Mouse (Mus musculus) neural tube, embryonic 10.5 days (tissue): Measurements from ENCODE around the gene Irak1.

Source experiments
- DNase-seq: peaks from one replicate; pipeline ENCODE4 v3.0.0-alpha.2; 2017; ENCODE audit warnings: low spot score; ENCODE audit errors: extremely low spot score

The Irak1 gene

DNA sequence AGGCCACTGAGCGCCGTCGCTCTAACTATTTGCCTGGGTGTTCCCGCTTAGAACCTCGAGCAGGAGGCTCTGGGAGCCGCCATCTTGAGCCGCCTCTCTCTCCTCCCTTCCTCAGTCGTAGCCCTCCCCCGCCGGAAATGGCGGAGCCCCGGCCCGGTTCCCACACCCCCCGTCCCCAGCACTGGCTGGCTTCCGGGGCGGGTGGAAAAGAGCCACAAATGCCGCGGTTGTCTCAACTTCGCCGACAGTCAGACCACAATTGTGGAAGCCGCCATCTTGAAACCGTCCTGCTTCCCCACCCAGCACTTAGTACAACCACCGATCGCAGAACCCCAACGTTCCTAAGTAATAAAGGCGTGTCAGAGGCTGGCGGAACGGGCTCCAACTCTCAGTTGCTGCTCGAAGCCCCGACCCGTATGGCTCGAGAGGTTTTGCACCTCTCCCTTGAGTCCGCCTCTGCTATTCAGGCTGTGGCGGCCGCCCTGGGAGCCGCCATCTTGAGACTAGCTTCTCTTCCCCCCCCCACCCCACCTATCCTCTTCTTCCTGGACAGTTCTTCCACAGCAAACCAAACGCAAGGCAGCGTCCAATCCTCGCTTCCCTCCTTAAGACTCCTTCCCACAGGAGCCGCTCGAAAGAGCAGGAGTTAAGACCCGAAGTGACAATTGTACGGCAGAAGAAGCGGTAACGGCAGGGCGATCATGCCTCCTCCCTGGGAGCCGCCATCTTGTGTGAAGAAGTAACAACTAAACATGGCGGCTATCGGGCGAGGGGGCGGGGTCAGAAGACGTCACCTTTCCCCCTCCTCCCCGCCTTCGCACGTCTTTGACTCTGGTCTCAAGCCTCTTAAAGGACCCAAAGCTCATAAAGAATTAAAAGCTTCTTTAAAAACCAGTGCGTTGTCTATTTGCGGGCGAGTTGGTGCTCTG lies 57.2 kb downstream of the Irak1 start, which contains the start of gene Hcfc1:
TSS of gene Hcfc1 (minus strand) at position 110 of the 929 bp plus-strand sequence.
- peak; percentile 82 for DNase-seq

DNA sequence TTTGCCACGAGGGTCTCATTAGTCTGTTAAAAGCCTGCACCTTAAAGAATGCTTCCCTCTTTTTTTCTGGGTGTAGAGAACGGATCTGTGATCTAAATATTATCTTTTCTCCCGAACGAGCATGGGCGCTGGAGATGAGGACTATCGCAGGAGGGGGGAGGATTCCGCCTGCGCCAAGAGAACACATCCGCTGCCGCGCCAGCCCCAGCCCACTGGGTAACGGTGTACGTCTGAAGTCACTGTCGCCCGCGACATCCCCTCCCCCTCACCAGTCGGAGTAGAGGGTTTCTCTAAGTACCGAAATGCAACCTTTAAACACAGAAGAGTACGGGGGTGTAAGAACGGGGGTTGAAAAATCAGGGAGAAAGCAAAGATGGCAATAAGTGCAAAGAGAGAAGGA lies 58.4 kb downstream of the Irak1 start:
- DNase-seq, result no peak

DNA sequence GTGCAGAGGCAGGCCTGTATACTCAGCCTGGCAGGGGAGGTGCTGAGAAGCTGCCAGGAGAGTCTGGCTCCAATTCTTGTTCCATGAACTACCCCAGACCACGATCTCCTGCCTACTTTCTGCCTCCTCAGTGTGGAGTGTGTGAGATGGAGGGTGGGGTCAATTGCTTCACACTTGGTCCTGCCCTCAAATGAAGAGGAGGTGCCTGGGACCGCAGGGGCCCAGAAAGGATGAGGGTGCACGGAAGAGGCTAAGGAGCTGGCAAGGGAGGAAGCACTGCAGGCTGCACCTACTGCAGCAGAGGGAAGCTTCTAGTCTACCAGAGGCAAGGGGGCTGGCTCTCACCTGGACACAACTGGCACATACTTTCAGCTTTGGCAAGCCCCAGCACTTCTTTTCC lies 59.4 kb downstream of the Irak1 start:
- no peak for DNase-seq
